Mouse (Mus musculus): Measurements from ENCODE around the gene Map3k5. TPM values are rescaled to one million over a fixed set of nuclear protein-coding genes. Genes with fewer than 3 reads are reported as not detected.

The Map3k5 gene
- total and polyA plus RNA-seq, 3 experiments: 15.8 to 31.0 (median 27.6) TPM

DNA sequence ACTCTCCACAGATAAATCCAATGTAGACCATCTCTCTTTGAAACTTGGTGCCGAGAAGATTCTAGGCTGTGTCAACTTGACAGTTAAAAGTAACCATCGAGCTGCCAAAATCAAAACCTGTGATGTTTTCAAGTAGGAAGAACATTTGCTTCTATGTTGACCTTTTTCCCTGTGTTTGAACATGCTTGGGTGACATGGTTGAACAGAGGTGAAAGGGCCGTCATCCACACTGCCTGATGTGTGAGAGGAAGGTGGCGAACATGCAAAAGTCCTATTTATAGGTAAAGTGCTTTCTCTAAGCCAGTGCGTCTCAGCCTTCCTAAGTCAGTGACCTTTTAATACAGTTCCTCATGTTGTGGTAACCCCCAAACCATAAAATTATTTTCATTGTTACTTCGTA lies 21.5 kb downstream of the Map3k5 start:
- Histone ChIP-seq H3K36me3 (replicated peaks in 1 of 2; ENCODE audit: control insufficient read depth in 1 of 2, insufficient read depth in 1 of 2, low read length in 1 of 2) (peaks cover 8 to 30% of the 10 kb centered on the region in 2 experiments), H3K4me1 (ENCODE audit: control insufficient read depth in 1 of 2, insufficient read depth in 2 of 2) (peaks cover 22 to 80% of the 10 kb centered on the region in 2 experiments), H3K4me2 (ENCODE audit: insufficient read depth, low read depth, poor library complexity, severe bottlenecking) (peak overlapping the region; percentile 16; the same call in 1 of the 2 replicates), H3K27ac (ENCODE audit: insufficient read depth, low read depth) (no peak overlapping the region), H3K9ac (ENCODE audit: insufficient read depth, low read depth) (no peak overlapping the region), H3K4me3 (replicated peaks in 1 of 3; ENCODE audit: low read depth in 2 of 3, low read length in 2 of 3, poor library complexity in 1 of 3) (no peak overlapping the region), H3K9me3 (replicated peaks; ENCODE audit: low read length) (peaks cover 2% of the 10 kb centered on the region), H3K27me3 (replicated peaks) (no peaks in the 10 kb centered on the region), H3K79me2 (replicated peaks; ENCODE audit: control insufficient read depth, extremely low read depth, insufficient read depth, poor library complexity, severe bottlenecking) (peaks cover 71% of the 10 kb centered on the region)
- in situ Hi-C loops (cut with MboI; ENCODE audit: low pct_ligation_motif_present, low pct_unique_long_range_greater_than_20kb, low sequenced_read_pairs): no loop called here
- no peak for DNase-seq (ENCODE audit: extremely low read depth)
- TF ChIP-seq MAFK (IDR thresholded peaks at IDR 0.05; ENCODE audit: insufficient replicate concordance, low read length): no peak
- no peak for TF ChIP-seq TBP (conservative IDR thresholded peaks at IDR 0.05; ENCODE audit: low read depth, low read length)
- no peak for TF ChIP-seq SMC3 (IDR thresholded peaks at IDR 0.05; ENCODE audit: low read depth, low read length)
- TF ChIP-seq ETS1 (conservative IDR thresholded peaks at IDR 0.05; ENCODE audit: low read depth, low read length): no peak
- TF ChIP-seq BHLHE40 (IDR thresholded peaks at IDR 0.05; ENCODE audit: low read depth, low read length): no peak
- no peak for TF ChIP-seq USF1 (IDR thresholded peaks at IDR 0.05; ENCODE audit: low read depth, low read length)
- no peak for TF ChIP-seq ZNF384 (IDR thresholded peaks at IDR 0.05; ENCODE audit: low read depth, low read length)
- TF ChIP-seq NELFE (IDR thresholded peaks at IDR 0.05; ENCODE audit: low read depth, low read length): no peak
- dilution Hi-C loops (cut with MboI; ENCODE audit: extremely low pct_ligation_motif_present, extremely low pct_unique_long_range_greater_than_20kb, low sequenced_read_pairs): no loop called here

DNA sequence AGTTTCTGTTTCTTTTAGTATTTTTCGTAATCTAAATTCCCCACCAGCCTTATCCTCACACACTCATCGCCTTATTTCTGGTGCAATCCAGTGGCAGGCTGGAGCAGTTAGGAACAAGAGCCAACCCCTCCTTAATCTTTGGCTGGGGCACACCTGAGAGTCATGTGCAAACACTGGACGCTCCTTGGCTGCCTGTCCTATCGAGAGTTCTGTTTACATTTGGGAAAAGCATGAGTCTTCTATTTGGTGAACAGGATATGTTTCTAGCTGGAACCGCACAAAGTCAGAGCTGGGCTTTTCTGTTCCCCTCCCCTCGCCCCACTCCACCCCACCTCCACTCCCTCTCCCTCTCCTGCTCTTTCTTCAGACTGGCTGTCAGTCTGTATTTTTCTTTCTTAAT lies 22.5 kb downstream of the Map3k5 start:
- H3K9ac ChIP-seq (ENCODE audit: insufficient read depth, low read depth): no peak overlapping the region
- H3K27me3 ChIP-seq (replicated peaks): no peaks in the 10 kb centered on the region
- H3K27ac ChIP-seq (ENCODE audit: insufficient read depth, low read depth): no peak overlapping the region
- H3K4me3 ChIP-seq (replicated peaks in 1 of 3; ENCODE audit: low read depth in 2 of 3, low read length in 2 of 3, poor library complexity in 1 of 3): no peak overlapping the region
- no peak for TF ChIP-seq SIN3A (IDR thresholded peaks at IDR 0.05; ENCODE audit: low read length)
- no peak for TF ChIP-seq E2F4 (IDR thresholded peaks at IDR 0.05; ENCODE audit: insufficient replicate concordance, low read depth, low read length)
- no peak for TF ChIP-seq TCF12 (IDR thresholded peaks at IDR 0.05; ENCODE audit: low read depth, low read length)
- TF ChIP-seq POLR2A (IDR thresholded peaks at IDR 0.05; ENCODE audit: low read depth, low read length): no peak
- TF ChIP-seq POLR2AphosphoS2 (IDR thresholded peaks at IDR 0.05; ENCODE audit: low read depth, low read length): no peak
- no peak for TF ChIP-seq PAX5 (IDR thresholded peaks at IDR 0.05; ENCODE audit: low read length)
- no peak for TF ChIP-seq MAFK (IDR thresholded peaks at IDR 0.05; ENCODE audit: insufficient replicate concordance, low read length)
- TF ChIP-seq USF2 (conservative IDR thresholded peaks at IDR 0.05; ENCODE audit: low read depth, low read length): no peak
- TF ChIP-seq CTCF (conservative IDR thresholded peaks at IDR 0.05 in 1 of 2, IDR thresholded peaks at IDR 0.05 in 1 of 2; ENCODE audit: low read depth in 2 of 2, low read length in 2 of 2): no peak
- no peak for TF ChIP-seq EP300 (IDR thresholded peaks at IDR 0.05; ENCODE audit: low read length)
- peaks cover 7 to 30% of the 10 kb centered on the region in 2 experiments for H3K36me3 ChIP-seq (replicated peaks in 1 of 2; ENCODE audit: control insufficient read depth in 1 of 2, insufficient read depth in 1 of 2, low read length in 1 of 2)
- DNase-seq (ENCODE audit: extremely low read depth): no peak
- no peaks in the 10 kb centered on the region for H3K9me3 ChIP-seq (replicated peaks; ENCODE audit: low read length)
- H3K4me1 ChIP-seq (ENCODE audit: control insufficient read depth in 1 of 2, insufficient read depth in 2 of 2): peaks cover 21 to 85% of the 10 kb centered on the region in 2 experiments
- dilution Hi-C loops (cut with MboI; ENCODE audit: extremely low pct_ligation_motif_present, extremely low pct_unique_long_range_greater_than_20kb, low sequenced_read_pairs): no loop called here
- H3K79me2 ChIP-seq (replicated peaks; ENCODE audit: control insufficient read depth, extremely low read depth, insufficient read depth, poor library complexity, severe bottlenecking): peaks cover 69% of the 10 kb centered on the region
- peak overlapping the region; percentile 40 for H3K4me2 ChIP-seq (ENCODE audit: insufficient read depth, low read depth, poor library complexity, severe bottlenecking)
- in situ Hi-C loops (cut with MboI; ENCODE audit: low pct_ligation_motif_present, low pct_unique_long_range_greater_than_20kb, low sequenced_read_pairs): no loop called here

All from CH12.LX (cell line).